Comparison of ENCODE assay signal across 11 mouse cellular contexts in genomic region chr5:140858335-140858734, GRCm38 (mm10). TPM values are rescaled to one million over a fixed set of nuclear protein-coding genes. Genes with fewer than 3 reads are reported as not detected.
DNase-seq lines count a peak whose midpoint lies in the region; ATAC-seq and TF ChIP-seq lines count a peak whose summit lies in the region.
"Had no signal": no experiment of that assay in that cellular context is flagged by ENCODE, and none has a peak within 500 bp of the region (broad histone marks: within the 10 kb centered on the region; RNA-seq: fewer than 3 reads in every experiment).

No protein-coding gene starts in this region.

- no peaks in the 10 kb centered on the region for H3K9me3 ChIP-seq in lung, postnatal 0 days (ENCODE audit: low read length)
- H3K9me3 ChIP-seq: heart, embryonic 15.5 days; megakaryocyte, embryonic 14.5 days; neural tube, embryonic 13.5 days had no signal

- peak; percentile 11 for DNase-seq in adrenal gland, postnatal 14 days
- no peak for DNase-seq in adrenal gland, adult 2 months
- no peak for DNase-seq in lung, postnatal 0 days (ENCODE audit: low spot score)
- no peak for DNase-seq in lung, postnatal 25 days (ENCODE audit: low spot score)
- DNase-seq in induced T-regulatory cell, adult 2 months (ENCODE audit: low read depth) = peak; percentile 66
- peak; percentile 66 for DNase-seq in thymus, postnatal 14 days
- DNase-seq in gastrocnemius, adult 18-20 months (ENCODE audit: low spot score) = no peak
- DNase-seq in frontal cortex, postnatal 10 days (ENCODE audit: low spot score in 2 of 2) = no peak

- no peak for ATAC-seq in lung, postnatal 0 days

- TF ChIP-seq EP300 in lung, postnatal 0 days (IDR thresholded peaks at IDR 0.05) = no peak

- no peaks in the 10 kb centered on the region for H3K4me1 ChIP-seq in lung, postnatal 0 days (ENCODE audit: insufficient read depth, low read depth, low read length)
- H3K4me1 ChIP-seq: heart, embryonic 15.5 days; megakaryocyte, embryonic 14.5 days had no signal

- no peak overlapping the region for H3K4me3 ChIP-seq in lung, postnatal 0 days (ENCODE audit: low read depth, low read length)
- H3K4me3 ChIP-seq: heart, embryonic 15.5 days; megakaryocyte, embryonic 14.5 days; neural tube, embryonic 13.5 days had no signal

- WGBS in lung, postnatal 0 days = 77% methylated on average over 3 of the region's 3 CpGs

- H3K27me3 ChIP-seq in lung, postnatal 0 days (replicated peaks; ENCODE audit: insufficient read depth, low read length) = no peaks in the 10 kb centered on the region

- no peaks in the 10 kb centered on the region for H3K36me3 ChIP-seq in lung, postnatal 0 days (ENCODE audit: insufficient read depth, low read length)
- H3K36me3 ChIP-seq: heart, embryonic 15.5 days; neural tube, embryonic 13.5 days had no signal

- TF ChIP-seq CTCF in lung, postnatal 0 days (IDR thresholded peaks at IDR 0.05) = peak; percentile 47

- no peak overlapping the region for H3K27ac ChIP-seq in lung, postnatal 0 days (ENCODE audit: low read length)
- H3K27ac ChIP-seq: heart, embryonic 15.5 days; neural tube, embryonic 13.5 days had no signal

- no peak overlapping the region for H3K4me2 ChIP-seq in lung, postnatal 0 days (replicated peaks; ENCODE audit: low read depth, low read length)
- H3K4me2 ChIP-seq: heart, embryonic 15.5 days; neural tube, embryonic 13.5 days had no signal

- H3K9ac ChIP-seq in lung, postnatal 0 days (replicated peaks; ENCODE audit: low read depth) = no peak overlapping the region
- H3K9ac ChIP-seq: heart, embryonic 15.5 days; neural tube, embryonic 13.5 days had no signal

RNA-seq across cellular contexts. Expression of gene Gna12, which starts 28.1 kb away (rescaled TPM):
- total RNA-seq in adrenal gland, postnatal 14 days (2021) = 114 and 117 TPM in 2 replicates
- total RNA-seq in adrenal gland, adult 2 months (2021) = 100 to 1,000 TPM; 116 to 121 TPM
- polyA plus RNA-seq in adrenal gland, adult 2 months (2012; rRNA removed) = 153 and 200 TPM in 2 replicates
- 25.4 and 32.0 TPM in 2 replicates for polyA plus RNA-seq in lung, postnatal 0 days (2015; fragmentation: Nextera tagmentation; extraction: Ambion mirVana)
- total RNA-seq in gastrocnemius, adult 18-20 months (2021) = 10 to 100 TPM; 21.7 to 24.4 TPM

Comparison
In these comparisons a context has a peak if more than half of its experiments do, and no peak if none do; other contexts are left out.
1. DNase-seq: peak in adrenal gland, postnatal 14 days (single experiment), induced T-regulatory cell, adult 2 months (single experiment) and thymus, postnatal 14 days (single experiment); none in adrenal gland, adult 2 months (single experiment), lung, postnatal 0 days (single experiment), lung, postnatal 25 days (single experiment), gastrocnemius, adult 18-20 months (single experiment) and frontal cortex, postnatal 10 days (0 of 2).